Mouse (Mus musculus): Measurements from ENCODE around the gene Kif1a. TPM values are rescaled to one million over a fixed set of nuclear protein-coding genes. Genes with fewer than 3 reads are reported as not detected.

The Kif1a gene
- polyA plus RNA-seq, 1 experiment from 2014 or later = 11.6 TPM

Other genes starting within 250 kb of the Kif1a start
- gene Ankmy1, start 199.0 kb downstream of the Kif1a start, polyA plus RNA-seq (2014; fragmentation: Nextera tagmentation; extraction: Ambion mirVana) = 0.16 and 0.89 TPM in 2 replicates
- gene Dusp28, start 195.0 kb downstream of the Kif1a start, polyA plus RNA-seq (2014; fragmentation: Nextera tagmentation; extraction: Ambion mirVana) = 15.6 and 16.5 TPM in 2 replicates
- 37.8 and 40.8 TPM in 2 replicates for gene Rnpepl1, start 191.2 kb downstream of the Kif1a start, polyA plus RNA-seq (2014; fragmentation: Nextera tagmentation; extraction: Ambion mirVana)
- 15.7 and 16.9 TPM in 2 replicates for gene Capn10, start 167.6 kb downstream of the Kif1a start, polyA plus RNA-seq (2014; fragmentation: Nextera tagmentation; extraction: Ambion mirVana)
- gene Gpr35, start 151.1 kb downstream of the Kif1a start, polyA plus RNA-seq (2014; fragmentation: Nextera tagmentation; extraction: Ambion mirVana) = 0.44 and 0.54 TPM in 2 replicates
- 0.19 TPM in 1 of 2 replicates, not detected in the other for gene Aqp12, start 95.6 kb downstream of the Kif1a start, polyA plus RNA-seq (2014; fragmentation: Nextera tagmentation; extraction: Ambion mirVana)
- not detected in 2 replicates for gene Agxt, start 33.3 kb upstream of the Kif1a start, polyA plus RNA-seq (2014; fragmentation: Nextera tagmentation; extraction: Ambion mirVana)
- gene 2310007B03Rik, start 59.0 kb upstream of the Kif1a start, polyA plus RNA-seq (2014; fragmentation: Nextera tagmentation; extraction: Ambion mirVana) = 0.09 TPM in 1 of 2 replicates, not detected in the other
- 0.05 and 0.14 TPM in 2 replicates for gene Crocc2, start 66.8 kb upstream of the Kif1a start, polyA plus RNA-seq (2014; fragmentation: Nextera tagmentation; extraction: Ambion mirVana)
- gene Sned1, start 133.9 kb upstream of the Kif1a start, polyA plus RNA-seq (2014; fragmentation: Nextera tagmentation; extraction: Ambion mirVana) = 3.1 TPM in 2 replicates
- gene Mterf4, start 204.0 kb upstream of the Kif1a start, polyA plus RNA-seq (2014; fragmentation: Nextera tagmentation; extraction: Ambion mirVana) = 18.9 and 20.0 TPM in 2 replicates
- 48.5 and 49.2 TPM in 2 replicates for gene Ppp1r7, start 240.9 kb upstream of the Kif1a start, polyA plus RNA-seq (2014; fragmentation: Nextera tagmentation; extraction: Ambion mirVana)
- gene Pask, start 241.5 kb upstream of the Kif1a start, polyA plus RNA-seq (2014; fragmentation: Nextera tagmentation; extraction: Ambion mirVana) = 6.0 and 6.4 TPM in 2 replicates